Mouse (Mus musculus) macrophage (primary cell): ENCODE results near the gene P2rx3. TPM values are rescaled to one million over a fixed set of nuclear protein-coding genes. Genes with fewer than 3 reads are reported as not detected.

Experiments used
- H3K27ac ChIP-seq: fragments of 350-480 bp; formaldehyde crosslinking; 2 replicates; pipeline ENCODE4 v1.9.0; 2021
- H3K36me3 ChIP-seq: fragments of 350-480 bp; formaldehyde crosslinking; 2 replicates; pipeline ENCODE4 v1.9.0; 2021; ENCODE audit errors: inconsistent target
- H3K4me3 ChIP-seq: fragments of 350-480 bp; formaldehyde crosslinking; 2 replicates; pipeline ENCODE4 v1.9.0; 2021; ENCODE audit errors: inconsistent target
- H3K79me2 ChIP-seq: fragments of 350-480 bp; formaldehyde crosslinking; 2 replicates; pipeline ENCODE4 v1.9.0; 2021; ENCODE audit errors: inconsistent target
- WGBS: methylation state at CpG from one replicate; pipeline ENCODE4 v1.1.7; 2026; ENCODE audit warnings: inconsistent platforms; ENCODE audit not compliant: missing documents; 5-methylcytosine and 5-hydroxymethylcytosine counted together
- polyA plus RNA-seq: library from polyadenylated mRNA; stranded (reverse); fragments of 250-400 nt; gene quantifications from 3 replicates; pipeline ENCODE4 v1.2.4, GENCODE M21; 2018; ENCODE audit warnings: inconsistent platforms
- total RNA-seq, 78 experiments: library from RNA; depleted of rRNA; stranded (reverse); fragments of 250-400 nt; gene quantifications; 1 replicate in 9 of 78; 2 replicates in 24 of 78; 3 replicates in 43 of 78; 4 replicates in 2 of 78; pipeline ENCODE4 v1.2.4; 2018; ENCODE audit warnings: inconsistent platforms in 56 of 78

The P2rx3 gene
- total RNA-seq (2018; cell fraction: chromatin; rRNA removed) = 1 to 10 TPM in 9 of 26 experiments, under 1 TPM in 10, not detected in 7; 0.42 to 4.4 (median 0.94) TPM
- under 1 TPM in 7 of 26 experiments, not detected in 19; 0.07 to 0.44 (median 0.13) TPM for total RNA-seq (2018; cell fraction: cytosol; rRNA removed)
- 1 to 10 TPM in 6 of 26 experiments, under 1 TPM in 8, not detected in 12; 0.45 to 2.6 (median 0.67) TPM for total RNA-seq (2018; cell fraction: nucleus; rRNA removed)
- polyA plus RNA-seq = not detected in 3 replicates

DNA sequence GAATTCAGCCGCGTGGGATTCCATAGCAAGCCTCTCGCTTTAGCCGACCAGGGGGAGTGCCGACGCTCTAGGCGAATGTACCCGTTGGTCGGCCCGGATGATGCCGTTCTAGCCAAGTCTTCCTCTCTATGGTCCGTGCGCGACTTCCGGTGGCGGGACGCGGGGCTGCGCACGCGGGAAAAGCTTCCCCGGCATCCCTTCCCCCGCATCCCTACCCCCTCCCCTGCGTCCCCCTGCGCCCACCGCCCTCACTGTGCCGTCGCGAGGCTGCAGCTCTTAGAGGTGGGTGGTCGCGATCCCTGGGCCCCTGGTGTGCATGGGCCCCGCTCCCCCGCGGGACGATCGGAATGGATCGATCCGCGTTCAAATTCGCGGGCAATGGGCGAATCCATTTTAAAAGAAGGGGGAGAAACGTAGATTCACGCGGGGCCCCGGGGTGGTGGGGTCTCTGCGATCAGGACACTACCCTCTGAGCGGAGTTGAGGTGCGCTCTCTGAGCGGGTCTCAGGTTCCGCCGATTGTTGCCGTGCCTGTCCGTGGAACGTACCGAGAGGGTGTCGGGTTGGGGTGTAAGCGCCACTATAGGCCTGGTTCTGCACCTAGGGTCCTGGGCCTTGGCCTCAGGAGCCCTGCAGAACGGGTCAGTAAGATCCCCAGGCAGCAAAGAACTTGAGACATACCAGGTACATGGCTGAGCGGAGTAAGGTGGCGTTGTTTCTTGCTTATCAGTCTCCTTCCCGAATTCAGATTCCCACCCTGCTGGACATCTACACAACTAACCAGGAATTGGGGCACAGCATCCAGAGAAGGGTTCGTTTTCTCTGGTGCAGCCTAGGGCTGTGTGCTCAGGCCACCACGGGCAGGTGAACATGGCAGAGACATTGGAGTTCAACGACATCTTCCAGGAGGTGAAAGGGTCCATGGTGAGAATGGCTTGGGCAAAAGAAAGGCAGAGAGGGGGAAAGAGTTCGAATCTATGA lies at the start of gene P2rx3, which contains the start of gene Ssrp1:
TSS of gene P2rx3 (minus strand) at position 416 of the 980 bp plus-strand sequence.
TSS of gene Ssrp1 (plus strand) at position 188 of the 980 bp plus-strand sequence.
- H3K4me3 ChIP-seq = peak within 1 kb of the TSS; percentile 99
- peaks cover 23% of the 10 kb centered on the region for H3K79me2 ChIP-seq
- H3K36me3 ChIP-seq = peaks cover 31% of the 10 kb centered on the region
- peak within 1 kb of the TSS; percentile 83 for H3K27ac ChIP-seq
- 1% methylated on average over 66 of the region's 66 CpGs for WGBS

DNA sequence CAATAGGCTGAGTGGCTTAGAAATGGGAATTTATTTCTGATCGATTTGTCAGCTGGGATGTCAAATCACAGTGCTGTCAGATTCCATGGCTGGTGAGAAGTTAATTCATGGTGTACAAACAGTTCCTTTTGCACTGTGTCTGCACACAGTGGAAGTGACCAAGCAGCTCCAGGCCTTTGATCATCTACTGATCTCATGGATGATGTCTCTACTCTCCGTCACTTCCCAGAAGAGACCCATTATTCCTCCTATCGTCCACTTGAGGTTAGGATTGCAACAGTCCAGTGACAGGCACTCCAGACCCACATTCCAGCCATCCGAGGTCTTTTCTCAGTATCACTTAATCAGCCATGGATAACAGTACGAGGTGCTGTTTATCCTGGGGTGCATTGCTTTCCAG lies 36.5 kb upstream of the P2rx3 start:
- H3K36me3 ChIP-seq = no peaks in the 10 kb centered on the region
- H3K4me3 ChIP-seq = no peak overlapping the region
- H3K79me2 ChIP-seq = no peaks in the 10 kb centered on the region
- 91% methylated on average over 5 of the region's 5 CpGs for WGBS
- H3K27ac ChIP-seq = no peak overlapping the region

DNA sequence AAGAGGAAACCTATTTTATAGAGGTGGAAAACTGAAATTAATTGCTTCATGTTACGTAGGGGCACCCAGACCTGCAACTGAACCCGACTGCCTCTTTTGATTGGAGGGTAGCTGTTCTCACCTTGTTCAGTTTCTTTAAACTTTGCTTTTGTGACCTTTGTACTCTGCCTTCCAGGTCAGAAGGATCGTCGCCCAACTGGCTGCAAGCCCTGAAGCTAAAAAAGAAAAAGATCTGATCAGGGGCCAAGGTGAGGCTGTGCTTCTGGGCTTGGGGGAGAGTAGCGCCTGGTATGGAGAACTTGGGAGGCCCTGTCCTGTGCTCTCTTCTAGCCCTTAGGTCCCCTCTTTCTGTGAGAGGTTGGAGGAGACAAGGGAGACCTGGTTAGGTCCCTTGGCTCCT lies 34.7 kb upstream of the P2rx3 start:
- WGBS = 94% methylated on average over 5 of the region's 5 CpGs

DNA sequence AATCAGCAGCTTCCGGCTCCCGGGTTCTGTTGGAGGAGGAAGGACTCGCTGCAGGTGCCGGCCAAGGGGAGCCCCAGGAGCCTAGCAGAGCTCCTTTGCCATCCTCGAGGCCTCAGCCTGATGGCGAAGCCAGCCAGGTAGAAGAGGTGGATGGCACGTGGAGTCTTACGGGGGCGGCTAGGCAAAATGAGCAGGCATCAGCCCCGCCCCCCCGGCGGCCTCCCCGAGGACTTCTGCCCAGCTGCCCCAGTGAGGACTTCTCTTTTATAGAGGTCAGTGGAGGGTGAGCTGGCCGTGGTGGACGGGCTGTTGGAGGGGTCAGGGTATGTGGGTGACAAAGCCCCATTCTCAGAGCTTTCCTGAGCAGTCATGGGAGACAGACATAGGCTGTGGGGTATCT lies 32.8 kb upstream of the P2rx3 start:
- Histone ChIP-seq H3K27ac (no peak overlapping the region), H3K4me3 (no peak overlapping the region), H3K36me3 (no peaks in the 10 kb centered on the region), H3K79me2 (no peaks in the 10 kb centered on the region)
- 92% methylated on average over 15 of the region's 15 CpGs for WGBS

More for the DNA sequence above, 34.7 kb upstream of the P2rx3 start:
- no peak overlapping the region for H3K4me3 ChIP-seq
- H3K79me2 ChIP-seq = no peaks in the 10 kb centered on the region
- no peaks in the 10 kb centered on the region for H3K36me3 ChIP-seq
- no peak overlapping the region for H3K27ac ChIP-seq

GRCm38 (mm10) chr2:85068626-85069025 lies 31.4 kb upstream of the P2rx3 start:
- H3K4me3 ChIP-seq = no peak overlapping the region
- no peak overlapping the region for H3K27ac ChIP-seq
- no peaks in the 10 kb centered on the region for H3K79me2 ChIP-seq
- H3K36me3 ChIP-seq = no peaks in the 10 kb centered on the region
- WGBS = 93% methylated on average over 2 of the region's 2 CpGs

GRCm38 (mm10) chr2:85067903-85068625 lies 30.8 kb upstream of the P2rx3 start:
- Histone ChIP-seq H3K27ac (no peak overlapping the region), H3K36me3 (no peaks in the 10 kb centered on the region), H3K79me2 (no peaks in the 10 kb centered on the region), H3K4me3 (no peak overlapping the region)
- 86% methylated on average over 10 of the region's 10 CpGs for WGBS

GRCm38 (mm10) chr2:85066937-85067336 lies 29.7 kb upstream of the P2rx3 start:
- Histone ChIP-seq H3K4me3 (no peak overlapping the region), H3K36me3 (no peaks in the 10 kb centered on the region), H3K79me2 (no peaks in the 10 kb centered on the region), H3K27ac (no peak overlapping the region)
- 99% methylated on average over 5 of the region's 5 CpGs for WGBS

DNA sequence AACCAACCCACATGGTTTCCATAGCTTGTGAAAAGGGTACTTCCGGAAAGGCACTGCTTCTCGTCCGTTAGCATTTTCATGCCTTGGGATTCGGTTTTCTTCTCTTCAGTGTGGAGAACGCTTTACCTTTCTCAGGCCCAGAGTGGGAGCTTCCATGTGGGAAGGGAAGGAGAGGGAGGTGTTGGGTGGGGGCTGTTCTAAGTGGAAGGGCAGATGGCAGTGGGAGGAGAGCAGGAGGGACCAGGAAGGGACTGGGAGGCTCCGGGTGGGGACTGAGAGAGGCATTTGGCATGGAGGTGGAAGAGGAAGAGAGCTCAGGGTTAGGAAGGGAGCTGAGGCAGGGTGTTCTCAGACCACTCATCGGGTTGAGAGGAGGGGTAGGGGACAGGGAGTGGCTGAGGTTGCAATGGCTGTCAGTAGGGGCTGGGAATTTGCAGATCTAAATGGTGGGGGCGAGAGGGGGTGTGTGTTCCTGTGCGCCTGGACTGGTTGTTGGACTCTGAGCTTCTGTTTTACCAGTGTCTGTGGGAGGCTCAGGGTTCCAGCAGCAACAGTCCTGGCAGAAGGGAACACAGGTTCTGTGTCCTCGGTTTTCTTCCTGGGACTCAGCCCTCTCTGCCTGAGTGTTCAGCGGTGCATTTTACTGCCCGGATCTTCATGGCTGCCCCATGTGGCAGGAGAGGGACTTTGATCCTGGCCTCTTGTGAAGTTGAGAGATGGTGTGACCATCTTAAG lies 28.0 kb upstream of the P2rx3 start:
- H3K4me3 ChIP-seq = no peak overlapping the region
- no peaks in the 10 kb centered on the region for H3K79me2 ChIP-seq
- no peaks in the 10 kb centered on the region for H3K36me3 ChIP-seq
- no peak overlapping the region for H3K27ac ChIP-seq
- 94% methylated on average over 12 of the region's 12 CpGs for WGBS

DNA sequence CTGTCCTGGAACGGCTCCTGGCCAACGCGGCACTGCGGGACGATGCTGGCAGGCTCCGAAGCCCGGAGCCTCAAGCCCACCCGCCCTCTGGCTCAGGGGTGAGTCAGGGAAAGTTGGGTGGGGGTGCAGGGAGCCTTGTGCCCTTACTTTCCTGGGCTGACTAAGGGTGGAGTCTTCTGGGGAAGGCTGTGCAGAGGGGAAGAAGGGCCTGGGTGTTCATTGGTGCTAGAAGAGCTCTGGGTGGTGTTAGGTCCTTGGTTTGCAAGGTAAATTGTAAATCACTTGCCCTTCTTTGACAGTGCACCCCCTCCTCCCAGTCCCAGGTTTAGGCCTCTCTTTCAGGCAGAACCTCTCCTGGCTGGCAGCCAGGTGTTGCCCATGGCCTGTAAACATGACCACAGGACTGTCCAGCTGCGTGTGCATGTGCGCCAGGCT lies 23.9 kb upstream of the P2rx3 start:
- Histone ChIP-seq H3K36me3 (no peaks in the 10 kb centered on the region; the same call in 1 of the 2 replicates), H3K79me2 (no peaks in the 10 kb centered on the region), H3K27ac (no peak overlapping the region), H3K4me3 (no peak overlapping the region)
- WGBS = 38% methylated on average over 10 of the region's 10 CpGs

DNA sequence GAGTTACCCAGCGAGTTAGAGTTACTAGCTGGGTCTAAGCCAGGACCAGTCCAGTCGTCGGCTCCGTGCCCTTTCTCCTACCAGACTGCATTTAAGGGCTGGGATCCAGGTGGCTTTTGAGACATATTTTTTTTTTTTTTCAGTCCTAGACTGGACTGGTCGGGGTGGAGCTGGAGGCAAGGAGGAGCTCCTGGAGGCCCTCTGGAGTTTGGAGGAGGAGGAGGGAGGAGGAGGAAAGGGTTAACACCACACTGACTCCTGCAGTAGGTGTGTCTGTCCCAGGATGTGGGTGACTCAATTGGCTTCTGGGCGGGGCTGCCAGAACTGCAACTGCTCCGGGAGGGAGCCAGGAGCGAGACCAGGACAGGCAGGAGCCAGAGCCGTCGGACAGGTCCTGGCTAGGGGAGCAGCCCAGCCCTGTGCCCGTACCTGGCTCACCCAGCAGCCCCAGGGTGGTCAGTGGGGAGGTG lies 23.4 kb upstream of the P2rx3 start:
- no peaks in the 10 kb centered on the region; the same call in 1 of the 2 replicates for H3K36me3 ChIP-seq
- no peak overlapping the region for H3K4me3 ChIP-seq
- no peaks in the 10 kb centered on the region for H3K79me2 ChIP-seq
- H3K27ac ChIP-seq = no peak overlapping the region
- 23% methylated on average over 11 of the region's 11 CpGs for WGBS

GRCm38 (mm10) chr2:85059677-85060076 lies 22.4 kb upstream of the P2rx3 start:
- Histone ChIP-seq H3K36me3 (no peaks in the 10 kb centered on the region; the same call in 1 of the 2 replicates), H3K27ac (no peak overlapping the region), H3K79me2 (no peaks in the 10 kb centered on the region), H3K4me3 (no peak overlapping the region)
- WGBS = 95% methylated on average over 6 of the region's 6 CpGs

- WGBS = 57% methylated on average over 5 of the region's 5 CpGs
- Histone ChIP-seq H3K79me2 (no peaks in the 10 kb centered on the region), H3K27ac (no peak overlapping the region), H3K36me3 (no peaks in the 10 kb centered on the region; the same call in 1 of the 2 replicates), H3K4me3 (no peak overlapping the region)
Observed at GRCm38 (mm10) chr2:85056711-85057110, 19.4 kb upstream of the P2rx3 start.

- Histone ChIP-seq H3K27ac (no peak overlapping the region), H3K36me3 (no peaks in the 10 kb centered on the region; the same call in 1 of the 2 replicates), H3K79me2 (no peaks in the 10 kb centered on the region), H3K4me3 (no peak overlapping the region)
- WGBS = 90% methylated on average over 5 of the region's 5 CpGs
Observed at GRCm38 (mm10) chr2:85053192-85053816, 16.0 kb upstream of the P2rx3 start.
